Mouse (Mus musculus) gonadal fat pad, adult 2 months (tissue): ENCODE measurements at regions not wholly inside any gene's neighbourhood (a gene's known extent, or its start where the extent isn't known, plus 50 kb on each side); places are given as distances from the start of the nearest gene placed in this dataset.
"Not testable (repeated sequence)": the region's sequence is repeated elsewhere in the genome, so short reads cannot be mapped to it uniquely, and the experiment has no call there.

Experiments
- DNase-seq: peaks from one replicate; pipeline ENCODE4 v3.0.0-alpha.2; 2012; ENCODE audit warnings: low read depth

GRCm38 (mm10) chr1:17545311-17545710, 600.4 kb downstream of the Crisp4 start:
- DNase-seq = no peak

- DNase-seq = no peak
These were observed 607.5 kb downstream of the Crisp4 start for GRCm38 (mm10) chr1:17538160-17538559.

- not testable (repeated sequence) for DNase-seq
These were observed 614.4 kb downstream of the Crisp4 start for GRCm38 (mm10) chr1:17531291-17531690.

- DNase-seq = no peak
These were observed 625.6 kb downstream of the Crisp4 start for GRCm38 (mm10) chr1:17520118-17520517.

- no peak for DNase-seq
These were observed 639.3 kb downstream of the Crisp4 start for GRCm38 (mm10) chr1:17506125-17507112.

- DNase-seq = no peak
These were observed 652.1 kb downstream of the Crisp4 start for GRCm38 (mm10) chr1:17493596-17493995.

- not testable (repeated sequence) for DNase-seq
These were observed 655.9 kb downstream of the Crisp4 start for GRCm38 (mm10) chr1:17489854-17490202.

GRCm38 (mm10) chr1:17489192-17489853, 656.4 kb downstream of the Crisp4 start:
- not testable (repeated sequence) for DNase-seq

GRCm38 (mm10) chr1:17451204-17451866, 694.4 kb downstream of the Crisp4 start:
- peak; percentile 50 for DNase-seq

- DNase-seq = no peak
These were observed 695.0 kb downstream of the Crisp4 start for GRCm38 (mm10) chr1:17450715-17451114.

GRCm38 (mm10) chr1:17450295-17450694, 695.4 kb downstream of the Crisp4 start:
- no peak for DNase-seq

- no peak for DNase-seq
These were observed 696.4 kb downstream of the Crisp4 start for GRCm38 (mm10) chr1:17449291-17449690.

GRCm38 (mm10) chr1:17434064-17434463, 711.6 kb downstream of the Crisp4 start:
- DNase-seq = not testable (repeated sequence)

GRCm38 (mm10) chr1:17415958-17416357, 729.7 kb downstream of the Crisp4 start:
- DNase-seq = no peak

GRCm38 (mm10) chr1:17394893-17395292, 750.8 kb downstream of the Crisp4 start:
- DNase-seq = no peak

GRCm38 (mm10) chr1:17392114-17392819, 753.4 kb downstream of the Crisp4 start:
- peak; percentile 37 for DNase-seq

GRCm38 (mm10) chr1:17377562-17377961, 768.1 kb downstream of the Crisp4 start:
- no peak for DNase-seq

GRCm38 (mm10) chr1:17348271-17348670, 797.4 kb downstream of the Crisp4 start:
- DNase-seq = no peak

- no peak for DNase-seq
These were observed 807.9 kb downstream of the Crisp4 start for GRCm38 (mm10) chr1:17337827-17338226.

- DNase-seq = not testable (repeated sequence)
These were observed 834.3 kb downstream of the Crisp4 start for GRCm38 (mm10) chr1:17311392-17311791.

- not testable (repeated sequence) for DNase-seq
These were observed 835.8 kb downstream of the Crisp4 start for GRCm38 (mm10) chr1:17309928-17310327.
